Comparison of ENCODE assay signal across 8 mouse cellular contexts in genomic region chr2:139677809-139678274, GRCm38 (mm10). TPM values are rescaled to one million over a fixed set of nuclear protein-coding genes. Genes with fewer than 3 reads are reported as not detected.
DNase-seq lines count a peak whose midpoint lies in the region; ATAC-seq and TF ChIP-seq lines count a peak whose summit lies in the region.

Gene Ism1 (plus strand): TSS chr2:139678178.

- H3K4me1 ChIP-seq in hindbrain, embryonic 13.5 days (replicated peaks) = peaks cover 21% of the 10 kb centered on the region

- peak within 1 kb of the TSS; percentile 86 for H3K27ac ChIP-seq in hindbrain, embryonic 13.5 days
- H3K27ac ChIP-seq in left cerebral cortex, adult 2 months = peak within 1 kb of the TSS; percentile 87

- H3K36me3 ChIP-seq in hindbrain, embryonic 13.5 days = no peaks in the 10 kb centered on the region

- peak within 1 kb of the TSS; percentile 100 for H3K4me2 ChIP-seq in hindbrain, embryonic 13.5 days

- H3K27me3 ChIP-seq in hindbrain, embryonic 13.5 days = peaks cover 34% of the 10 kb centered on the region

- peak within 1 kb of the TSS; percentile 89 for H3K4me3 ChIP-seq in hindbrain, embryonic 13.5 days
- H3K4me3 ChIP-seq in left cerebral cortex, adult 2 months = peak within 1 kb of the TSS; percentile 72

- TF ChIP-seq CTCF in left cerebral cortex, adult 2 months (IDR thresholded peaks at IDR 0.05) = no peak; the same call in 1 of the 2 replicates

- DNase-seq in adrenal gland, adult 8-10 months = peak; percentile 38
- peak; percentile 57 for DNase-seq in cerebellum, postnatal 36 days
- peak; percentile 1 for DNase-seq in gastrocnemius, adult 18-20 months (ENCODE audit: low spot score)
- peak; percentile 37 to 41 for DNase-seq in left cerebral cortex, adult 2 months (ENCODE audit: extremely low spot score in 1 of 2, low spot score in 2 of 2)
- DNase-seq in mesoderm, embryonic 11.5 days (ENCODE audit: low read depth, low spot score) = peak; percentile 50
- peak; percentile 25 for DNase-seq in right cerebral cortex, postnatal 4 days
- no peak for DNase-seq in spleen, postnatal 36 days (ENCODE audit: low spot score in 2 of 2)

- peak; percentile 75 for ATAC-seq in hindbrain, embryonic 13.5 days (ENCODE audit: low FRiP score)

- no peaks in the 10 kb centered on the region for H3K9me3 ChIP-seq in hindbrain, embryonic 13.5 days

- peak within 1 kb of the TSS; percentile 85 for H3K9ac ChIP-seq in hindbrain, embryonic 13.5 days

- under 1% methylated on average over 31 of the region's 39 CpGs for WGBS in hindbrain, embryonic 13.5 days

- intact Hi-C loops in left cerebral cortex, adult 2 months (cut with DNase I) = loop anchor here (2.0 to 5.0 kb wide), 2 partner anchors 87 to 164 kb away; no protein-coding TSS in a partner anchor

RNA-seq across cellular contexts. Expression of gene Ism1, which starts in this region (rescaled TPM):
- total RNA-seq in adrenal gland, adult 8-10 months (2022) = 10 to 100 TPM; 24.7 to 38.5 (median 30.6) TPM
- total RNA-seq in gastrocnemius, adult 18-20 months (2021) = under 1 TPM; 0.34 to 0.57 TPM
- polyA plus RNA-seq in hindbrain, embryonic 13.5 days (2015; fragmentation: Nextera tagmentation; extraction: Ambion mirVana) = 0.73 and 0.85 TPM in 2 replicates
- total RNA-seq in left cerebral cortex, adult 2 months (2021) = 1 to 10 TPM; 6.6 to 7.3 TPM

Comparison
In these comparisons a context has a peak if more than half of its experiments do, and no peak if none do; other contexts are left out.
1. RNA of gene Ism1 (total RNA-seq): 24.7 to 38.5 TPM in adrenal gland, adult 8-10 months and 6.6 to 7.3 TPM in left cerebral cortex, adult 2 months; 0.34 to 0.57 TPM in gastrocnemius, adult 18-20 months; every median in the first group is over 4 times any median in the second.
2. Peak in DNase-seq in gastrocnemius, adult 18-20 months; RNA of the gene not detected or under 1 TPM.
3. Peak in ATAC-seq, H3K4me3 ChIP-seq, H3K27ac ChIP-seq, H3K9ac ChIP-seq and H3K4me2 ChIP-seq in hindbrain, embryonic 13.5 days; RNA of the gene not detected or under 1 TPM.
4. DNase-seq: peak in adrenal gland, adult 8-10 months (single experiment), cerebellum, postnatal 36 days (2 of 2), left cerebral cortex, adult 2 months (2 of 2), mesoderm, embryonic 11.5 days (single experiment) and right cerebral cortex, postnatal 4 days (single experiment); none in spleen, postnatal 36 days (0 of 2).